Mouse (Mus musculus) midbrain, postnatal 0 days (tissue): Measurements from ENCODE around the gene Plscr1. TPM values are rescaled to one million over a fixed set of nuclear protein-coding genes. Genes with fewer than 3 reads are reported as not detected.

Experiments
- ATAC-seq: fragments of 200-750 bp; cut with Nextera tagmentation; 2 replicates; pipeline ENCODE4 v1.8.0; 2017; ENCODE audit warnings: moderate number of reproducible peaks, mild to moderate bottlenecking, moderate TSS enrichment, moderate library complexity; ENCODE audit not compliant: low FRiP score
- DNase-seq: peaks from one replicate; pipeline ENCODE4 v3.0.0-alpha.2; 2015; ENCODE audit warnings: low spot score
- H3K27ac ChIP-seq: fragments of 300-500 bp; sonication (generic); 2 replicates; pipeline ENCODE4 v1.5.1; 2014; ENCODE audit warnings: low read depth, mild to moderate bottlenecking, low read length, mixed read lengths
- H3K27me3 ChIP-seq: fragments of 300-500 bp; sonication (generic); 2 replicates; pipeline ENCODE4 v1.6.1; 2014; ENCODE audit warnings: low read length, control low read depth, mixed read lengths; ENCODE audit not compliant: insufficient read depth
- H3K36me3 ChIP-seq: fragments of 300-500 bp; sonication (generic); 2 replicates; pipeline ENCODE4 v1.6.1; 2014; ENCODE audit warnings: low read length, control low read depth, mixed read lengths; ENCODE audit not compliant: insufficient read depth
- H3K4me1 ChIP-seq: fragments of 300-500 bp; sonication (generic); 2 replicates; pipeline ENCODE4 v1.6.1; 2014; ENCODE audit warnings: mild to moderate bottlenecking, control low read depth, antibody characterized with exemption, low read length, mixed read lengths; ENCODE audit not compliant: insufficient read depth
- H3K4me2 ChIP-seq: fragments of 300-500 bp; sonication (generic); 2 replicates; pipeline ENCODE4 v1.6.1; 2014; ENCODE audit warnings: low read depth, mild to moderate bottlenecking, low read length, mixed read lengths; ENCODE audit not compliant: poor library complexity, severe bottlenecking
- H3K4me3 ChIP-seq: fragments of 300-500 bp; sonication (generic); 2 replicates; pipeline ENCODE4 v1.5.1; 2014; ENCODE audit warnings: low read depth, mild to moderate bottlenecking, low read length, moderate library complexity
- H3K9ac ChIP-seq: fragments of 300-500 bp; sonication (generic); replicated peaks from 2 replicates; pipeline ENCODE4 v1.6.1; 2014; ENCODE audit warnings: mild to moderate bottlenecking, low read length, moderate library complexity, mixed read lengths; ENCODE audit not compliant: poor library complexity, severe bottlenecking
- H3K9me3 ChIP-seq: fragments of 300-500 bp; sonication (generic); 2 replicates; pipeline ENCODE4 v1.6.1; 2016; ENCODE audit warnings: low read length, control low read depth
- CTCF ChIP-seq: IDR thresholded peaks from 2 replicates; pipeline ENCODE4 v1.5.1; 2016; ENCODE audit warnings: antibody characterized with exemption, mild to moderate bottlenecking
- WGBS: fragments of 180-500 bp; shearing (Covaris S2); extraction: QIAGEN DNeasy Blood & Tissue Kit; methylation state at CpG from one replicate; pipeline ENCODE4 v1.1.7; 2014; 5-methylcytosine and 5-hydroxymethylcytosine counted together
- polyA plus RNA-seq: library from polyadenylated mRNA; unstranded; fragments of >200 nt; fragmentation: Nextera tagmentation; extraction: Ambion mirVana; gene quantifications from 2 replicates; pipeline ENCODE4 v1.2.1, GENCODE M21; 2015
- total RNA-seq: library from RNA; depleted of rRNA; stranded (reverse); fragments of >200 nt; gene quantifications from 2 replicates; pipeline ENCODE4 v1.2.3, GENCODE M21; 2014; rRNA removed

Gene Plscr1
- total RNA-seq: 6.3 and 6.6 TPM in 2 replicates
- polyA plus RNA-seq: 6.7 and 8.5 TPM in 2 replicates

DNA sequence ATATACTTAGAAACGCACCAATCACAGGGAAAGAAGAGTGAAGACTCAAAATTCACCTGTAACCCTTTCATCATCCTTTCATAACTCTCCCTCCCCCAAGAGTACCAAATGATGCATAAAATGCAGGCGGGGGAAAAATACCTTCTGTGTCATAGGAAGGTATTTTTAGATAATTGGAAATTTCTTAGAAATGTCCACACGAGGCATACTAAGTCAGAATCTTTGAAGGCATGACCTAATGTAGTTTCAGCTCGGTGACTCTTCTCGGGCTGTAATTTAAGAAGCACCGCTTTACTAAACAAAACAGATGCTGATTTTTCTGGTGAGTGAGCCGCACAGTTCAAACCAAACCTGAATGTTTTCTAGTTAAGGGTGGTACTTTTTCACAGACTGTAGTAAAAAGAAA, at the start of gene Plscr1:
Gene Plscr1 (plus strand): TSS at position 304 of the 406 bp plus-strand sequence.
- H3K36me3 ChIP-seq: no peaks in the 10 kb centered on the region
- H3K9me3 ChIP-seq: no peaks in the 10 kb centered on the region
- H3K27me3 ChIP-seq: no peaks in the 10 kb centered on the region
- peak within 1 kb of the TSS; percentile 59 for H3K27ac ChIP-seq
- peak within 1 kb of the TSS; percentile 59 for H3K4me3 ChIP-seq
- peak within 1 kb of the TSS; percentile 62 for H3K9ac ChIP-seq
- DNase-seq: no peak
- no peak for TF ChIP-seq CTCF
- WGBS: 36% methylated on average over 7 of the region's 7 CpGs
- peak within 1 kb of the TSS; percentile 92 for H3K4me2 ChIP-seq
- H3K4me1 ChIP-seq: no peaks in the 10 kb centered on the region
- ATAC-seq: 0 out of 2 replicates have a peak, but pooled peaks have one; percentile 8

DNA sequence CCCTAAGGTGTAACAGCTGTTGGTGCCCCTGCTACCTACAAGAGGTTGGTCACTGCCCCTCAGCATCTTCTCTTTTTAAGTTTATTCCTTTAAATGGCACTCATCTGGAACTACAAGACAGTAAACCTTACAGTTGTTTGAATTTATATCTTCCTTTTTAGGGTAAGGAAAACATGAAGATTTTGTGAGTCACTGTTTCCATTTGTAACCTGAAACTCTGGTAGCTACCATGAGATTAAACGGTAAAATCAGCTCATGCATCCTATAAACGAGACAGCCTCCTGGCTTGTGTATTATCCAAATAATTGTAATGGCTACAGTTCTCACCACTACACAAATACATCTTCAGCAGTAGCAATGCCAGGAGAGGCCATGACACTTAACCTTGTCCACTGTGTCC, 45.2 kb upstream of the Plscr1 start:
- WGBS: 57% methylated on average over 2 of the region's 2 CpGs
- TF ChIP-seq CTCF: no peak
- ATAC-seq (no peak), DNase-seq (no peak)
- Histone ChIP-seq H3K9me3 (no peaks in the 10 kb centered on the region), H3K4me2 (no peak overlapping the region), H3K27me3 (no peaks in the 10 kb centered on the region), H3K36me3 (no peaks in the 10 kb centered on the region), H3K4me1 (no peaks in the 10 kb centered on the region), H3K9ac (no peak overlapping the region), H3K27ac (no peak overlapping the region), H3K4me3 (no peak overlapping the region)

DNA sequence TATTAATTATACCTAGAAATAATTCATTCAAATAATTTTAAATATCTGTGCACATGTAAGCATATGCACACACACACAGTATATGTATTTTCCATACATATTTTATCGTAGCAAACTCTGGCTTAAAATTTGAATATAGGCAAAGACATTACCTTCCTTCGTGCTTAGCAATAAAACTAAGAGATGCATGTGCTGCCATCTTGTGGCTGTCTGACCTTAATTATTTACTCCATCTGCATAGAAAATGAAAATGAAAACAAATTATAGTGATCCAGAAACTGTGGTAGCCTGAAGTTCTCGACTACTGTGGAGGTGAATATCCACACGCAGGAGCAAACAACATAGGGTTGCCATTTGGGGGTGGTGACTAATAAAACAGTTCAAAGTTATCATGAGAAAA, 42.2 kb upstream of the Plscr1 start:
- Histone ChIP-seq H3K36me3 (no peaks in the 10 kb centered on the region), H3K4me1 (no peaks in the 10 kb centered on the region), H3K27me3 (no peaks in the 10 kb centered on the region), H3K9me3 (no peaks in the 10 kb centered on the region), H3K4me3 (no peak overlapping the region), H3K27ac (no peak overlapping the region), H3K4me2 (no peak overlapping the region), H3K9ac (no peak overlapping the region)
- DNase-seq (peak; percentile 85), ATAC-seq (0 out of 2 replicates have a peak, but pooled peaks have one; percentile 47)
- TF ChIP-seq CTCF: peak; percentile 80
- 36% methylated on average over 4 of the region's 4 CpGs for WGBS

GRCm38 (mm10) chr9:92207757-92208156, 41.8 kb upstream of the Plscr1 start:
- H3K9me3 ChIP-seq: no peaks in the 10 kb centered on the region
- no peak overlapping the region for H3K9ac ChIP-seq
- no peak overlapping the region for H3K4me3 ChIP-seq
- no peak overlapping the region for H3K27ac ChIP-seq
- no peak for TF ChIP-seq CTCF
- no peaks in the 10 kb centered on the region for H3K4me1 ChIP-seq
- ATAC-seq (no peak), DNase-seq (no peak)
- 73% methylated on average over 8 of the region's 8 CpGs for WGBS
- no peaks in the 10 kb centered on the region for H3K27me3 ChIP-seq
- H3K4me2 ChIP-seq: no peak overlapping the region
- no peaks in the 10 kb centered on the region for H3K36me3 ChIP-seq

DNA sequence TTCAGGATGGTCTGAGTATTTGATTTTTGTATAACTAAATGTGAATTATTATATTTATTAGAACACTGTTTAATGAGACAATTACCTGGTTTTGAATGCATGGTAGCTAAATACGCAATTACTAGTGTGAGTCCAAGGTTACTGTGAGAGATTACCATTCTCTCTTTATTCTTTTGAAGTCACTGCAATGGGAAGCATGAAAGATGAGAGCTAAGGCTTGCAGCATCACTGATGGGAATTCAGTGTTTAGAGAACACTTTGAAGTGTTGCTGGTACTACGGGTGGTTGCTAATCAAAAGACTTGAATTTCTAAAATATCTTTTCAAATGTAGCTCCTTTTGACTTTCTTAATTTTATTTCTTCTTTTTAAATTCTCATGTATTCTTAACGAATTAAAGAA, 39.7 kb upstream of the Plscr1 start:
- H3K4me3 ChIP-seq: no peak overlapping the region
- H3K9ac ChIP-seq: no peak overlapping the region
- H3K9me3 ChIP-seq: no peaks in the 10 kb centered on the region
- H3K4me2 ChIP-seq: no peak overlapping the region
- H3K36me3 ChIP-seq: no peaks in the 10 kb centered on the region
- ATAC-seq (peak; percentile 49; the same call in 1 of the 2 replicates), DNase-seq (no peak)
- no peaks in the 10 kb centered on the region for H3K27me3 ChIP-seq
- 46% methylated on average over 3 of the region's 3 CpGs for WGBS
- no peak for TF ChIP-seq CTCF
- H3K27ac ChIP-seq: no peak overlapping the region
- H3K4me1 ChIP-seq: no peaks in the 10 kb centered on the region

GRCm38 (mm10) chr9:92210386-92210967, 39.1 kb upstream of the Plscr1 start:
- DNase-seq: no peak
- H3K9ac ChIP-seq: no peak overlapping the region
- ATAC-seq: no peak
- no peak overlapping the region for H3K4me2 ChIP-seq
- H3K27ac ChIP-seq: peak overlapping the region; percentile 4; the same call in 1 of the 2 replicates
- no peak overlapping the region for H3K4me3 ChIP-seq
- no peaks in the 10 kb centered on the region for H3K9me3 ChIP-seq
- 62% methylated on average over 7 of the region's 7 CpGs for WGBS
- no peak for TF ChIP-seq CTCF
- no peaks in the 10 kb centered on the region for H3K27me3 ChIP-seq
- H3K4me1 ChIP-seq: no peaks in the 10 kb centered on the region
- H3K36me3 ChIP-seq: no peaks in the 10 kb centered on the region
